Mouse (Mus musculus): ENCODE results near the gene Olfr247. TPM values are rescaled to one million over a fixed set of nuclear protein-coding genes. Genes with fewer than 3 reads are reported as not detected.
"Not testable (repeated sequence)": the region's sequence is repeated elsewhere in the genome, so short reads cannot be mapped to it uniquely, and the experiment has no call there.

The Olfr247 gene
- not detected for total RNA-seq (2021)
- long read RNA-seq, experiment 1, result 0 reads
- long read RNA-seq, experiment 2, result 0 reads

DNA sequence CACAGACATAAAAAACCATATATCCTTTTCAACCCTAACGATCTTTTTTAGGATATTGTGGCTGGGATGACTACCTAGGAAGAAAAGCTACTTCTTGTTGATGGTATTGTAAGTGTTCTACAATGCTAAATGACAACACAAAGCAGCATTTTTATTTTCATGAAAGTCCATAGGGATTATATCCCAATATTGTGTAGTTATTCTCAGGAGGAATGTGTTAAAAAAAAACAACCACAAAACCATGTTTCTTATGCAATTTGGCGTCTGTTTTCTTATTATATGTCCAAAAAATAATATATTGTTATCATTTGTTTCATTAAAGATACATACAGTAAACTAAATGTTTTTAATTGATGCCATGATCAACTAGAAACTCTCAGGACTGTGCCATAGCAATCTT lies at the start of gene Olfr247:
Olfr247 (minus strand) TSS at position 101 of the 400 bp plus-strand sequence.
- intact Hi-C loops (cut with DNase I; ENCODE audit: low total_unique reads); DNase-seq: not testable (repeated sequence)

DNA sequence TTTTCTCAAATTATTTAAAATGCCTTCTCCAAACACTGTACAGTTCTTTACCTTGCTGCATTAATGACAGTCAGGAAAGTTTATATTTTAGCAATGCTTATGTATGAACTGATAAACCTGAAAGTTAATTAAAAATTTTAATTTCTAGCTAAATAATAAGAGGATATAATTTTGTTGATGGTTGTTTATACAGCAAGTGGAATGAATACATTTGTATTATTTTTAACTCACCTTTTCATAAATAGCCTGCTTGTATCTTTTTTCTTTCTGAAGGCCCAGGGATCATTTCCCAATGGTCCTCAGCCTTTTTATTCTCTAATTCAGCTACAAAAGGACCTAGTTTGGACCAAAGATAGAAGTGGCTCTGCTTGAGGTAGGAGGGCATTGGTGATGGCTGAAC lies 36.4 kb upstream of the Olfr247 start, which contains the start of gene Olfr820:
Olfr820 (plus strand) TSS at position 301 of the 400 bp plus-strand sequence.
- intact Hi-C loops (cut with DNase I; ENCODE audit: low total_unique reads), result no loop called here
- DNase-seq, result no peak

DNA sequence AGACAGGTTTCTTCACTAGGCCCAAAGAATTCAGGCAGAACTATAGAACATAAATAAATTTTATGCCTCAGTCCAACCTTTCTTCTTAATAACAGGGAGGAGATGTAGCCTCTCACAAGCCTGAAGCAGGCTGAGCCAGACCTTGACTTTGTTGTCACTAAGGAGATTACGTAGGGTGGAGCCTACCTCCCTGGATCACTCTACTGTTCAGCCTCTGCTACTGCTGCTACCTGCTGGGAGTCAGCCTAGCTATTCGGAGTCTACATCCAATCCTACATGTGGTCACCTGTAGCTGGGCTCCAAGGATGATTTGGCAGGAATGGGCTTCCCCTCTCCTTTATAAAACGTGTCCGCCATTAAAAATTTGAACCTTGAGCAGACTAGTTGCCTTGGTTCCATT lies 29.4 kb upstream of the Olfr247 start:
- DNase-seq, result not testable (repeated sequence)

DNA sequence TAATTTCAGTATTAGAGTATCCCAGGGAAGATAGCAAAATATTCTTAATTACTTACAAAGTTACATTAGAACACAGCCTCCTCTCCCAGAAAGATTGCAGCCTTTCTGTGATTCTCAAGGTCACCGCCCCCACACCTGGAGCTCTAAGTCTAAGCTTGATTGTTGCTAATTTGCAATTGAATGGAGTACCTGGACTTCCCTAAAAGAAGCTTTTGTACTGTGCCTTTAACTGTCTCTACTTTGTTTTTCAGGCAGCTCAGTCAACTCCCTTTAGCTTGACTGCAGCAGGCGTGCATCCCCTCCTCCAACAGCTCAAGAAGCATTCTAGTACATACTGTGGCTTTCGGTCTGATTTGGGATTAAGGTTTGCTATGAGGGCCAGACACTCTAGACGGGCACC lies 28.2 kb upstream of the Olfr247 start:
- intact Hi-C loops (cut with DNase I; ENCODE audit: low total_unique reads); DNase-seq: not testable (repeated sequence)

More for the DNA sequence above, 29.4 kb upstream of the Olfr247 start:
- intact Hi-C loops (cut with DNase I; ENCODE audit: low total_unique reads), result not testable (repeated sequence)

DNA sequence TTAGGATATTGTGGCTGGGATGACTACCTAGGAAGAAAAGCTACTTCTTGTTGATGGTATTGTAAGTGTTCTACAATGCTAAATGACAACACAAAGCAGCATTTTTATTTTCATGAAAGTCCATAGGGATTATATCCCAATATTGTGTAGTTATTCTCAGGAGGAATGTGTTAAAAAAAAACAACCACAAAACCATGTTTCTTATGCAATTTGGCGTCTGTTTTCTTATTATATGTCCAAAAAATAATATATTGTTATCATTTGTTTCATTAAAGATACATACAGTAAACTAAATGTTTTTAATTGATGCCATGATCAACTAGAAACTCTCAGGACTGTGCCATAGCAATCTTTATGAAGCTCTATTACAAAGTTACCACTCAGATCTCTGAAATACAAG lies 9.0 kb upstream of the Olfr247 start, which contains the start of gene Gm10310:
Gm10310 (minus strand) TSS at position 101 of the 400 bp plus-strand sequence.
- intact Hi-C loops (cut with DNase I; ENCODE audit: low total_unique reads); DNase-seq: not testable (repeated sequence)

DNA sequence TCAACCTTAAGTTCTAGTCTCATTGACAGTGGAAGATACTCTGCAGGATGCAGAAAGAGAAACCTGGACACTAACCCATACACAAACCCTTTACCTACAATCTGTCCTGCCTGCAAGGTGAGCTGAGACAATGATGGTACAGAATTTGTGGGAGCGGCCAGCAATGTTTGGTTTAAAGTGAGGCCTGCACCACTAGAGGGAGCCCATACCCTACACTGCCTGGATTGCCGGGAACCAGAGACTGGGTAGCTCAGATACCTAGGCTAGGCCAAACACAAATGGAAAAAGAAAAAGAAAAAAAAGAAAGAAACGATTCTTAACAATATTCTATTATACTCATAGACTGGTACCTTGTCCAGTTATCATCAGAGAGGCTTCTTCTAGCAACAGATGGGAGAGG lies 5.9 kb upstream of the Olfr247 start:
- DNase-seq; intact Hi-C loops (cut with DNase I; ENCODE audit: low total_unique reads): not testable (repeated sequence)

DNA sequence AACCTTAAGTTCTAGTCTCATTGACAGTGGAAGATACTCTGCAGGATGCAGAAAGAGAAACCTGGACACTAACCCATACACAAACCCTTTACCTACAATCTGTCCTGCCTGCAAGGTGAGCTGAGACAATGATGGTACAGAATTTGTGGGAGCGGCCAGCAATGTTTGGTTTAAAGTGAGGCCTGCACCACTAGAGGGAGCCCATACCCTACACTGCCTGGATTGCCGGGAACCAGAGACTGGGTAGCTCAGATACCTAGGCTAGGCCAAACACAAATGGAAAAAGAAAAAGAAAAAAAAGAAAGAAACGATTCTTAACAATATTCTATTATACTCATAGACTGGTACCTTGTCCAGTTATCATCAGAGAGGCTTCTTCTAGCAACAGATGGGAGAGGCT lies 2.9 kb downstream of the Olfr247 start:
- intact Hi-C loops (cut with DNase I; ENCODE audit: low total_unique reads); DNase-seq: not testable (repeated sequence)

DNA sequence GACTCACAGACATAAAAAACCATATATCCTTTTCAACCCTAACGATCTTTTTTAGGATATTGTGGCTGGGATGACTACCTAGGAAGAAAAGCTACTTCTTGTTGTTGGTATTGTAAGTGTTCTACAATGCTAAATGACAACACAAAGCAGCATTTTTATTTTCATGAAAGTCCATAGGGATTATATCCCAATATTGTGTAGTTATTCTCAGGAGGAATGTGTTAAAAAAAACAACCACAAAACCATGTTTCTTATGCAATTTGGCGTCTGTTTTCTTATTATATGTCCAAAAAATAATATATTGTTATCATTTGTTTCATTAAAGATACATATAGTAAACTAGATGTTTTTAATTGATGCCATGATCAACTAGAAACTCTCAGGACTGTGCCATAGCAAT lies 8.8 kb downstream of the Olfr247 start, which contains the start of gene Olfr819:
Olfr819 (minus strand) TSS at position 101 of the 400 bp plus-strand sequence.
- intact Hi-C loops (cut with DNase I; ENCODE audit: low total_unique reads); DNase-seq: not testable (repeated sequence)

DNA sequence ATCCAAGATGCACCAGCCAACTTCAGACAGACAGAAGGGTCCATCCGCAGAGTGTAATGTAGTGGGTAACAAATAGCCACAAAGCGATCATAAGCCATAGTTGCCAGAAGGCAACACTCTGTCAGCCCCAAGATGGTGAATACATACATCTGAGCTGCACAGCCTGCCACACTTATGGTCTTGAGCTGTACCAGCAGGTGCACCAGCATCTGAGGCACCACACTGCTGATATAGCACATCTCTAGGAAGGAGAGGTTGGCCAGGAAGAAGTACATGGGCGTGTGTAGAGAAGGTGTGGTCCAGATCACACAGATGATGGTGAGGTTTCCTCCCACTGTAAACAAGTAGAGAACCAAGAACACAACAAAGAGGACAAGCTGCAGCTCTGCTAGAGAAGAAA lies 9.7 kb downstream of the Olfr247 start:
- intact Hi-C loops (cut with DNase I; ENCODE audit: low total_unique reads); DNase-seq: not testable (repeated sequence)

DNA sequence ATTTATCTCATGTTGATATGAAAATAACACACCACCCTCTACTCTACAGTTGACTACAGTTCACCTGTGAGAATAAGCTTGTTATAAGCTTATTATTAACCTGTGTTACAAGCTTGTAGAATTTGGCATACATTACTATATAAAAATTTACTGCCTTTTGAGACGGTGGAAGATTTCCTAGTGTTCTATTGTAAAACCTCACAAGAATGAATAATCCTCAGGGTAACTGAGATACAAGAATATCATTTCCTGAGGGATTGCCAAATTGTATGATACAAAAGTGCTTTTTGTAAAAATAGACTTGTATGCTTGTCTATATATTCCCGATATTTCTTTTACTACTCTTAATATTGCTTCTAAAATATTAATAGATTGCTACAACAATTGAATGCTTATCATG lies 26.9 kb downstream of the Olfr247 start, which contains the start of gene Olfr818:
Olfr818 (minus strand) TSS at position 101 of the 400 bp plus-strand sequence.
- intact Hi-C loops (cut with DNase I; ENCODE audit: low total_unique reads), result no loop called here
- DNase-seq, result no peak

Other genes with a start within 250 kb of the Olfr247 start
- not detected for gene Olfr805, start 246.8 kb downstream of the Olfr247 start, total RNA-seq (2021)
- not detected for gene Olfr806, start 234.2 kb downstream of the Olfr247 start, total RNA-seq (2021)
- not detected for gene Olfr807, start 218.3 kb downstream of the Olfr247 start, total RNA-seq (2021)
- not detected for gene Olfr808, start 210.7 kb downstream of the Olfr247 start, total RNA-seq (2021)
- not detected for gene Olfr809, start 201.5 kb downstream of the Olfr247 start, total RNA-seq (2021)
- gene Olfr810, start 181.2 kb downstream of the Olfr247 start, total RNA-seq (2021), result not detected
- not detected for gene Olfr811, start 171.7 kb downstream of the Olfr247 start, total RNA-seq (2021)
- not detected for gene Olfr812, start 130.0 kb downstream of the Olfr247 start, total RNA-seq (2021)
- not detected for gene Olfr813, start 120.8 kb downstream of the Olfr247 start, total RNA-seq (2021)
- gene Olfr814, start 96.3 kb downstream of the Olfr247 start, total RNA-seq (2021), result not detected
- gene Olfr815, start 70.3 kb downstream of the Olfr247 start, total RNA-seq (2021), result not detected
- gene Olfr816, start 60.5 kb downstream of the Olfr247 start, total RNA-seq (2021), result not detected
- gene Olfr818, start 27.0 kb downstream of the Olfr247 start, total RNA-seq (2021), result not detected
- gene Olfr819, start 8.9 kb downstream of the Olfr247 start, total RNA-seq (2021), result not detected
- not detected for gene Gm10310, start 8.9 kb upstream of the Olfr247 start, total RNA-seq (2021)
- gene Olfr820, start 36.5 kb upstream of the Olfr247 start, total RNA-seq (2021), result not detected
- gene Olfr821, start 54.2 kb upstream of the Olfr247 start, total RNA-seq (2021), result not detected
- not detected for gene Olfr822, start 95.1 kb upstream of the Olfr247 start, total RNA-seq (2021)
- not detected for gene Olfr823, start 139.2 kb upstream of the Olfr247 start, total RNA-seq (2021)
- not detected for gene Olfr824, start 153.9 kb upstream of the Olfr247 start, total RNA-seq (2021)
- not detected for gene Olfr825, start 190.6 kb upstream of the Olfr247 start, total RNA-seq (2021)
- gene Olfr826, start 208.0 kb upstream of the Olfr247 start, total RNA-seq (2021), result not detected
- not detected for gene Olfr827, start 238.3 kb upstream of the Olfr247 start, total RNA-seq (2021)

All from gastrocnemius, postnatal 14 days (tissue).